Mouse (Mus musculus): ENCODE measurements around the gene Hjurp.

DNA sequence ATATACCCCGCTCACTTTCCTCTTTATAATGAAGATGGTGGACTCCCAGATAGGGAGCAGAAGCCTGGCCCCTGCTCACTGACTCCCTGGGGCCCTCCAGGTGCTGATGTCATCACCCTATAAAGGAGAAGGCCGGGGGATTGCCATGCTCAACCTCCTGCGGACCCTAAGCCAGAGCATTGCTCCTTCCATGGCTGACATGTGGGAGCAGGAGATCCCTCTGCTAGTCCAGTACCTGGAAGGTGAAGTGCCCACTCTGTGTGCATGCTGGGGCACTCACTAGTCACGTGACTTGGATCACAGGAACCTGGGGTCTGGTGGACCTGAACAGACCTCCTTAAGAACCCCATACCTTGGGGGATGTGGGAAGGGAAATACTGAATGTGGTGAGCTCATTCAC is 36.9 kb downstream of the Hjurp start:
- TF ChIP-seq POLR2A (IDR thresholded peaks at IDR 0.05; ENCODE audit: control insufficient read depth, low read depth, low read length) (no peak), CTCF (IDR thresholded peaks at IDR 0.05; ENCODE audit: control insufficient read depth, insufficient read depth, insufficient replicate concordance, low read depth, low read length) (no peak)
